Mouse (Mus musculus) MEL (cell line): ENCODE measurements around the gene Gfpt1. TPM values are rescaled to one million over a fixed set of nuclear protein-coding genes. Genes with fewer than 3 reads are reported as not detected.
"Not testable (repeated sequence)": the region's sequence is repeated elsewhere in the genome, so short reads cannot be mapped to it uniquely, and the experiment has no call there.

ENCODE experiments used
- DNase-seq: peaks from one replicate; pipeline ENCODE4 v3.0.0; 2011; ENCODE audit warnings: low read depth, low spot score
- H3K27ac ChIP-seq: 2 replicates; pipeline ENCODE4 v1.5.1; 2012; ENCODE audit warnings: low read depth, mild to moderate bottlenecking, control low read depth, low read length, moderate library complexity; ENCODE audit not compliant: control insufficient read depth
- H3K27me3 ChIP-seq, 2 experiments: fragments of 150-350 bp in 1 of 2; sonication (generic) in 1 of 2; 2 replicates each; pipeline ENCODE4 v1.6.1; 2012; ENCODE audit warnings: low read length in 2 of 2, mild to moderate bottlenecking in 2 of 2, improper control_type of control experiment in 1 of 2, moderate library complexity in 1 of 2; ENCODE audit not compliant: insufficient read depth in 2 of 2, control insufficient read depth in 1 of 2
- H3K36me3 ChIP-seq, 2 experiments: 2 replicates each; pipeline ENCODE4 v1.6.1; 2012 to 2014; ENCODE audit warnings: low read length in 2 of 2, improper control_type of control experiment in 1 of 2, inconsistent platforms in 1 of 2, mild to moderate bottlenecking in 1 of 2; ENCODE audit not compliant: insufficient read depth in 2 of 2, control insufficient read depth in 1 of 2
- H3K4me1 ChIP-seq, 2 experiments: fragments of 150-350 bp in 1 of 2; sonication (generic) in 1 of 2; 2 replicates each; pipeline ENCODE4 v1.6.1; 2012; ENCODE audit warnings: low read length in 2 of 2, improper control_type of control experiment in 1 of 2, mild to moderate bottlenecking in 1 of 2; ENCODE audit not compliant: insufficient read depth in 2 of 2, control insufficient read depth in 1 of 2
- H3K4me3 ChIP-seq, 2 experiments: fragments of 150-350 bp in 1 of 2; sonication (generic) in 1 of 2; 2 replicates each; pipeline ENCODE4 v1.5.1; 2012; ENCODE audit warnings: low read depth in 2 of 2, low read length in 2 of 2, mild to moderate bottlenecking in 2 of 2, moderate library complexity in 2 of 2, control low read depth in 1 of 2, improper control_type of control experiment in 1 of 2; ENCODE audit not compliant: control insufficient read depth in 1 of 2, insufficient read depth in 1 of 2
- H3K79me2 ChIP-seq: 2 replicates; pipeline ENCODE4 v1.6.1; 2012; ENCODE audit warnings: mild to moderate bottlenecking, low read length, moderate library complexity; ENCODE audit not compliant: control insufficient read depth, poor library complexity, insufficient read depth
- H3K9ac ChIP-seq: 2 replicates; pipeline ENCODE4 v1.6.1; 2012; ENCODE audit warnings: low read depth, mild to moderate bottlenecking, control low read depth, low read length, moderate library complexity; ENCODE audit not compliant: control insufficient read depth, poor library complexity, severe bottlenecking
- H3K9me3 ChIP-seq: fragments of 150-350 bp; sonication (generic); replicated peaks from 2 replicates; pipeline ENCODE4 v1.6.1; 2012; ENCODE audit warnings: mild to moderate bottlenecking, low read length, improper control_type of control experiment, moderate library complexity; ENCODE audit not compliant: insufficient read depth
- CHD2 ChIP-seq: IDR thresholded peaks from 2 replicates; pipeline ENCODE4 v1.6.1; 2011; ENCODE audit warnings: low read length, improper control_type of control experiment
- CTCF ChIP-seq, 3 experiments: IDR thresholded peaks in 2 of 3; conservative IDR thresholded peaks in 1 of 3; 2 replicates each; pipeline ENCODE4 v1.5.1; 2011 to 2012; ENCODE audit warnings: low read length in 3 of 3, low read depth in 2 of 3, mild to moderate bottlenecking in 2 of 3, improper control_type of control experiment in 1 of 3, inconsistent platforms in 1 of 3, mixed read lengths in 1 of 3, moderate library complexity in 1 of 3; ENCODE audit not compliant: control insufficient read depth in 1 of 3, insufficient read depth in 1 of 3, poor library complexity in 1 of 3, severe bottlenecking in 1 of 3
- E2F4 ChIP-seq: IDR thresholded peaks from 2 replicates; pipeline ENCODE4 v1.6.1; 2011; ENCODE audit warnings: low read depth, low read length, improper control_type of control experiment, borderline replicate concordance
- GABPA ChIP-seq: IDR thresholded peaks from 2 replicates; pipeline ENCODE4 v1.6.1; 2012; ENCODE audit warnings: low read depth, mild to moderate bottlenecking, inconsistent platforms, low read length, improper control_type of control experiment, moderate library complexity
- GATA1 ChIP-seq: IDR thresholded peaks from 2 replicates; pipeline ENCODE4 v1.6.1; 2011; ENCODE audit warnings: low read depth, low read length, improper control_type of control experiment
- MAX ChIP-seq: IDR thresholded peaks from 2 replicates; pipeline ENCODE4 v1.6.1; 2011; ENCODE audit warnings: low read length, improper control_type of control experiment
- MEF2A ChIP-seq: IDR thresholded peaks from 2 replicates; pipeline ENCODE4 v1.6.1; 2014; ENCODE audit warnings: low read depth, mild to moderate bottlenecking, inconsistent platforms, low read length, improper control_type of control experiment; ENCODE audit not compliant: poor library complexity, insufficient replicate concordance, severe bottlenecking; ENCODE audit errors: extremely low read depth
- MYC ChIP-seq: IDR thresholded peaks from 2 replicates; pipeline ENCODE4 v1.6.1; 2011; ENCODE audit warnings: low read depth, mild to moderate bottlenecking, low read length, improper control_type of control experiment, moderate library complexity
- POLR2AphosphoS5 ChIP-seq: IDR thresholded peaks from 2 replicates; pipeline ENCODE4 v1.6.1; 2012; ENCODE audit warnings: low read depth, borderline replicate concordance, mild to moderate bottlenecking, inconsistent platforms, low read length, moderate library complexity, mixed read lengths
- RAD21 ChIP-seq: IDR thresholded peaks from 2 replicates; pipeline ENCODE4 v1.6.1; 2011; ENCODE audit warnings: mild to moderate bottlenecking, low read depth, low read length, improper control_type of control experiment
- TBP ChIP-seq: IDR thresholded peaks from 2 replicates; pipeline ENCODE4 v1.8.0; 2011; ENCODE audit warnings: low read depth, low read length, improper control_type of control experiment
- TCF12 ChIP-seq: IDR thresholded peaks from 2 replicates; pipeline ENCODE4 v1.6.1; 2014; ENCODE audit warnings: low read depth, mild to moderate bottlenecking, inconsistent platforms, low read length, improper control_type of control experiment, moderate library complexity
- USF1 ChIP-seq: IDR thresholded peaks from 2 replicates; pipeline ENCODE4 v1.6.1; 2014; ENCODE audit warnings: low read depth, mild to moderate bottlenecking, inconsistent platforms, low read length, improper control_type of control experiment, moderate library complexity
- USF2 ChIP-seq, 2 experiments: IDR thresholded peaks; 2 replicates each; pipeline ENCODE4 v1.6.1; 2011 to 2012; ENCODE audit warnings: improper control_type of control experiment in 2 of 2, low read length in 2 of 2, borderline replicate concordance in 1 of 2, inconsistent platforms in 1 of 2, low read depth in 1 of 2, mild to moderate bottlenecking in 1 of 2; ENCODE audit not compliant: insufficient read depth in 1 of 2
- ZC3H11A ChIP-seq: IDR thresholded peaks from 2 replicates; pipeline ENCODE4 v1.6.1; 2012; ENCODE audit warnings: low read depth, mild to moderate bottlenecking, inconsistent platforms, low read length, improper control_type of control experiment
- ZNF384 ChIP-seq: IDR thresholded peaks from 2 replicates; pipeline ENCODE4 v1.6.1; 2012; ENCODE audit warnings: low read depth, mild to moderate bottlenecking, inconsistent platforms, low read length, improper control_type of control experiment
- polyA plus RNA-seq, 2 experiments: library from polyadenylated mRNA; stranded (reverse) in 1 of 2; unstranded in 1 of 2; fragments of >175 nt in 1 of 2; fragments of >200 nt in 1 of 2; gene quantifications; 2 replicates each; pipeline versions ENCODE4 v1.2.1 to v1.2.4; 2012; ENCODE audit warnings: low replicate concordance in 2 of 2, low read depth in 1 of 2; ENCODE audit not compliant: insufficient read length in 2 of 2, insufficient read depth in 1 of 2, missing spikeins in 1 of 2
- total RNA-seq: library from RNA; depleted of rRNA; stranded (reverse); fragments of 300-350 nt; gene quantifications from 2 replicates; pipeline ENCODE4 v1.2.3, GENCODE M21; 2012

Gene Gfpt1
- total and polyA plus RNA-seq, 3 experiments = 29.6 to 69.3 (median 33.5) TPM

GRCm38 (mm10) chr6:87044895-87045294, 2.2 kb downstream of the Gfpt1 start (continued):
- TF ChIP-seq USF2 (IDR thresholded peaks at IDR 0.05; ENCODE audit: borderline replicate concordance in 1 of 2, insufficient read depth in 1 of 2, low read depth in 1 of 2, low read length in 2 of 2) (no peak), GABPA (no peak), CHD2 (no peak), ZC3H11A (no peak), CTCF (IDR thresholded peaks at IDR 0.05 in 2 of 3, conservative IDR thresholded peaks at IDR 0.05 in 1 of 3; ENCODE audit: control insufficient read depth in 1 of 3, insufficient read depth in 1 of 3, low read depth in 2 of 3, low read length in 3 of 3, poor library complexity in 1 of 3, severe bottlenecking in 1 of 3) (no peak), POLR2AphosphoS5 (no peak), MAX (no peak), MEF2A (no peak), E2F4 (no peak), TCF12 (no peak; the same call in 1 of the 2 replicates), USF1 (no peak), MYC (no peak; the same call in 1 of the 2 replicates)

GRCm38 (mm10) chr6:87045507-87045906, 2.9 kb downstream of the Gfpt1 start:
- no peak for DNase-seq
- H3K27ac ChIP-seq = peak overlapping the region; percentile 61
- H3K9me3 ChIP-seq = no peaks in the 10 kb centered on the region
- peak overlapping the region; percentile 8 to 82; a peak in 2 of 4 replicates for H3K4me3 ChIP-seq
- H3K4me1 ChIP-seq = peaks cover 14 to 34% of the 10 kb centered on the region in 2 experiments
- H3K9ac ChIP-seq = peak overlapping the region; percentile 47
- H3K36me3 ChIP-seq = peaks cover 18 to 34% of the 10 kb centered on the region in 2 experiments
- H3K79me2 ChIP-seq = peaks cover 28% of the 10 kb centered on the region
- H3K27me3 ChIP-seq = no peaks in the 10 kb centered on the region
- TF ChIP-seq GABPA (no peak), RAD21 (no peak), MYC (no peak), ZNF384 (peak; percentile 89), MEF2A (no peak), GATA1 (no peak), TBP (no peak), E2F4 (no peak)

DNA sequence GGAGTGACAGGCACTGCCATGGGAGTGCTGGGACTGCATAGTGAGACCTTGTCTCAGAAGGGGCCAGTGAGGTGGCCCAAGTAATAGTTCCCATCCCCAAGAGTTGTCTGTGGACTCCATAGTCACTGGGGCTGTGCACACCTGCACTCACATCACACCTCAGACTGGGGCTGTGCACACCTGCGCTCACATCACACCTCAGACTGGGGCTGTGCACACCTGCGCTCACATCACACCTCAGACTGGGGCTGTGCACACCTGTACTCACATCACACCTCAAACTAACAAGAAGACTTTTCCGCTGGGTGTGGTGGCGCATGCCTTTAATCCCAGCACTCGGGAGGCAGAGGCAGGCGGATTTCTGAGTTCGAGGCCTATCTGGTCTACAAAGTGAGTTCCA, 6.1 kb downstream of the Gfpt1 start:
- H3K4me3 ChIP-seq, H3K27me3 ChIP-seq, H3K9me3 ChIP-seq, H3K27ac ChIP-seq, DNase-seq, H3K9ac ChIP-seq: not testable (repeated sequence)
- Histone ChIP-seq H3K4me1 (peaks cover 9 to 26% of the 10 kb centered on the region in 2 experiments), H3K36me3 (peaks cover 27 to 37% of the 10 kb centered on the region in 2 experiments), H3K79me2 (peaks cover 15% of the 10 kb centered on the region)
